Mouse (Mus musculus) kidney, postnatal 0 days (tissue): ENCODE results near the gene Slc25a48. TPM values are rescaled to one million over a fixed set of nuclear protein-coding genes. Genes with fewer than 3 reads are reported as not detected.

Source experiments
- ATAC-seq: fragments of 200-750 bp; cut with Nextera tagmentation; replicated peaks from 2 replicates; pipeline ENCODE4 v1.8.0; 2017; ENCODE audit warnings: low read depth, moderate number of reproducible peaks, moderate TSS enrichment, moderate library complexity; ENCODE audit not compliant: low FRiP score
- DNase-seq: peaks from one replicate; pipeline ENCODE4 v3.0.0-alpha.2; 2016; ENCODE audit warnings: low spot score
- H3K27ac ChIP-seq: fragments of 300-500 bp; sonication (generic); 2 replicates; pipeline ENCODE4 v1.5.1; 2014; ENCODE audit warnings: mild to moderate bottlenecking
- H3K27me3 ChIP-seq: fragments of 300-500 bp; sonication (generic); 2 replicates; pipeline ENCODE4 v1.6.1; 2014; ENCODE audit warnings: low read length, mixed read lengths; ENCODE audit not compliant: insufficient read depth
- H3K36me3 ChIP-seq: fragments of 300-500 bp; sonication (generic); 2 replicates; pipeline ENCODE4 v1.6.1; 2014; ENCODE audit warnings: low read length, mixed read lengths; ENCODE audit not compliant: insufficient read depth
- H3K4me1 ChIP-seq: fragments of 300-500 bp; sonication (generic); replicated peaks from 2 replicates; pipeline ENCODE4 v1.6.1; 2014; ENCODE audit warnings: antibody characterized with exemption, low read length, mixed read lengths; ENCODE audit not compliant: insufficient read depth
- H3K4me2 ChIP-seq: fragments of 300-500 bp; sonication (generic); 2 replicates; pipeline ENCODE4 v1.6.1; 2014; ENCODE audit warnings: mild to moderate bottlenecking, low read length, moderate library complexity, mixed read lengths
- H3K4me3 ChIP-seq: fragments of 300-500 bp; sonication (generic); replicated peaks from 2 replicates; pipeline ENCODE4 v1.5.1; 2014; ENCODE audit warnings: low read depth, low read length
- H3K9ac ChIP-seq: fragments of 300-500 bp; sonication (generic); 2 replicates; pipeline ENCODE4 v1.6.1; 2014; ENCODE audit warnings: low read depth, low read length
- H3K9me3 ChIP-seq: fragments of 300-500 bp; sonication (generic); replicated peaks from 2 replicates; pipeline ENCODE4 v1.6.1; 2016; ENCODE audit warnings: low read length, inconsistent platforms, mixed read lengths
- CTCF ChIP-seq: IDR thresholded peaks from 2 replicates; pipeline ENCODE4 v1.5.1; 2016; ENCODE audit warnings: antibody characterized with exemption, low read depth, mild to moderate bottlenecking, moderate library complexity
- WGBS: fragments of 180-500 bp; shearing (Covaris S2); extraction: QIAGEN DNeasy Blood & Tissue Kit; methylation state at CpG from one replicate; pipeline ENCODE4 v1.1.7; 2014; 5-methylcytosine and 5-hydroxymethylcytosine counted together
- polyA plus RNA-seq: library from polyadenylated mRNA; unstranded; fragments of >200 nt; fragmentation: Nextera tagmentation; extraction: Ambion mirVana; gene quantifications from 2 replicates; pipeline ENCODE4 v1.2.1, GENCODE M21; 2015

The Slc25a48 gene
- polyA plus RNA-seq, 1 experiment from 2014 or later, result 0.79 TPM

DNA sequence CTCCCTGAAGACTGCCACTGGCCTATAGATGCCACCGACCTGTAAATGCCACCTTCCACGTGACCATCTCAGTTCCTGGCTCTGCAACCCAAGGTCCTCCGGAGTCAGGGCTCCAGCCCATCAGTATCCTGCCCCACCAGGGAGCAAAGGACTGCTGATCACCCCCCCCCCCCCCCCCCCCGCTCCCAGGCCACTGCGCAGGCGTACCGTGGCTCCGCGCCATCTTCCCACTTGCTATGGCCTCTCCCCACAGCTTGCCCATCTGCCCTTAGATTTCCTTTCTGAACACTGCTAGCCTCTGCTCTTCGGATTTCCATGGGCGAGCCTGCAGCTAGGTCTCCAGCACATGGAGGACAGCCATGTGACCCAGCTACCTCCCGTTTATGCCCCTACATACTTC lies 5.7 kb upstream of the Slc25a48 start:
- no peak overlapping the region for H3K27ac ChIP-seq
- no peaks in the 10 kb centered on the region for H3K4me1 ChIP-seq
- H3K9ac ChIP-seq, result no peak overlapping the region
- no peak overlapping the region for H3K4me3 ChIP-seq
- no peak for ATAC-seq
- H3K4me2 ChIP-seq, result no peak overlapping the region
- DNase-seq, result no peak
- no peaks in the 10 kb centered on the region for H3K36me3 ChIP-seq
- WGBS, result 89% methylated on average over 12 of the region's 12 CpGs
- no peaks in the 10 kb centered on the region for H3K9me3 ChIP-seq
- H3K27me3 ChIP-seq, result peaks cover 6% of the 10 kb centered on the region; the same call in 1 of the 2 replicates
- TF ChIP-seq CTCF, result no peak

DNA sequence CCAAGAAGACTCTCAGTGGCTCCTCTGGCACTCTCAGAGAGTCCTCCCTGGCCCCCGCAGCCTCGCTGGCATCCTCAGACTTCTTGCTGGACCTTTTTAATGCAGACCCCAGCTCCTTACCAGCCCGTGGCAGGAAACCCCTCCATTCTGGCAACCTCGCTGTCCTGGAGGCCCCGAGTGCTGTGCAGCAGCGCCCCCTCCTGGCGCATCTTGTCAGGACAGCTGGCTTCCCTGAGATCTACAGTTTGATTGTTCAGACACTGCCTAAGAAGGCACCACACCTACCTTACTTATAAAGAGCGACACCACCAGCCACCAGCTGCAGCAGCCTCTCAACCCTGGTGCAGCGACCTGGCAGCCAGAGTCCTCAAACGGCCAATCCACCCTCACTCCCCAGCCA lies 4.7 kb upstream of the Slc25a48 start:
- peak; percentile 83 for TF ChIP-seq CTCF
- Histone ChIP-seq H3K36me3 (no peaks in the 10 kb centered on the region), H3K27me3 (peaks cover 14% of the 10 kb centered on the region), H3K9me3 (no peaks in the 10 kb centered on the region), H3K4me1 (0 out of 2 replicates have a peak, but pooled peaks cover 5% of the 10 kb centered on the region), H3K27ac (no peak overlapping the region), H3K4me2 (no peak overlapping the region), H3K9ac (no peak overlapping the region), H3K4me3 (no peak overlapping the region)
- DNase-seq (peak; percentile 76), ATAC-seq (no peak)
- 16% methylated on average over 10 of the region's 10 CpGs for WGBS

DNA sequence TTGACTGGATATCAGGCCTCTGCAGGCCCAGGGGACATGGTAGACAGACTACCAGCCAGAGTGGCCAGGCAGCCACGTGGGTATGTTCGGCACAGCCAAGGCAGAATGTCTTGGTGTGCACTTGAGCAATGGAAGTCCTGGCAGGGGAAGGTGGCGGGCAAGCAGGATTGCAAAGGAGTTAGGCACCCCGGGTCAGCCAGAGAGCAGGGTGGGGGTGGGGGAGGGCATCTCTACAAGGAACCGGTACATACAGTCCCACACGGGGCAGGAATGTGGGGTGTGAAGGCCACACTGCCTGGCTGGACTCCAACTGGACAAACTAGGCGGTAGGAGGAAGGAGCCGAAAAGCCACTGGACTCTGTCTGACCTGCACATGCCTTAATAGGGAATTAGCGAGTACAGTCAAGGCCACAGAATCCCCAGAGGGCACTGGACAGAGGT lies 3.8 kb upstream of the Slc25a48 start:
- H3K9ac ChIP-seq, result no peak overlapping the region
- 60% methylated on average over 9 of the region's 9 CpGs for WGBS
- H3K27me3 ChIP-seq, result peaks cover 18% of the 10 kb centered on the region
- TF ChIP-seq CTCF, result no peak
- H3K27ac ChIP-seq, result no peak overlapping the region
- ATAC-seq (peak; percentile 47), DNase-seq (peak; percentile 25)
- no peaks in the 10 kb centered on the region for H3K9me3 ChIP-seq
- no peak overlapping the region for H3K4me3 ChIP-seq
- H3K36me3 ChIP-seq, result no peaks in the 10 kb centered on the region
- 0 out of 2 replicates have a peak, but pooled peaks cover 11% of the 10 kb centered on the region for H3K4me1 ChIP-seq
- H3K4me2 ChIP-seq, result no peak overlapping the region

DNA sequence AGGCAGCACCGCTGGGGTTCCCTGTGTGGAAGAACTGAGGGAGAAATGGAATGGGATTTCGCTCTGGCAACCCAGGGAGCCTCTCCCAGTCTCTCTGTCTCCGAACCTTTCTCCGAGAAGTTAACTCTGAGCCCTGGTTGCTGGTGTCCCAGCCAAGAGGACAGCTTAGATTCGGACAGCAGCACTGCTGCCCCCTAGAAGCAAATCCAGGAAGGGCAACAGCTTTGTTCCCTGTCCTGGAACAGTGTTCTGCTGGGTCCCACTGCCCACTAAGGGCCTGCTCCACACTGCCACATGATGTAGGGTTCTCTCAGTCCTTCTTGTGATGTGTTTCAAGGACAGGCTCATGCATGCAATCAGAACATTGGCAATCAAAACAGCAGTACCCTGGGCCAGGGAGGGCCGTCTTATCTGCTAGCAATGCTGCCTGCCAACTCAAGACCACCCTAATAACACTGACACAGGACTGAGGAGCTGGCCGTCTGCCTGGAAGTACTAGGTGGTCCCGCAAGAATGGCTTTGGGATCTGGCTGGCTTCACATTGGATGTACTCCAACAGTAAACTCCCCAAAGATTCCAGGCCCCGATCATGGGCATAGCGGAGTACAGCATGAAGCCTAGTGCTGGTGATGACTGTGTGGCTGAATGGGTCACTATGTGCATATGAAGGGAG lies 2.4 kb upstream of the Slc25a48 start:
- Histone ChIP-seq H3K9me3 (no peaks in the 10 kb centered on the region), H3K9ac (no peak overlapping the region), H3K27me3 (peaks cover 27% of the 10 kb centered on the region), H3K27ac (no peak overlapping the region), H3K4me2 (no peak overlapping the region), H3K4me3 (no peak overlapping the region), H3K36me3 (no peaks in the 10 kb centered on the region), H3K4me1 (0 out of 2 replicates have a peak, but pooled peaks cover 11% of the 10 kb centered on the region)
- no peak for DNase-seq
- no peak for ATAC-seq
- WGBS, result 71% methylated on average over 10 of the region's 10 CpGs
- peak; percentile 27; the same call in 1 of the 2 replicates for TF ChIP-seq CTCF

DNA sequence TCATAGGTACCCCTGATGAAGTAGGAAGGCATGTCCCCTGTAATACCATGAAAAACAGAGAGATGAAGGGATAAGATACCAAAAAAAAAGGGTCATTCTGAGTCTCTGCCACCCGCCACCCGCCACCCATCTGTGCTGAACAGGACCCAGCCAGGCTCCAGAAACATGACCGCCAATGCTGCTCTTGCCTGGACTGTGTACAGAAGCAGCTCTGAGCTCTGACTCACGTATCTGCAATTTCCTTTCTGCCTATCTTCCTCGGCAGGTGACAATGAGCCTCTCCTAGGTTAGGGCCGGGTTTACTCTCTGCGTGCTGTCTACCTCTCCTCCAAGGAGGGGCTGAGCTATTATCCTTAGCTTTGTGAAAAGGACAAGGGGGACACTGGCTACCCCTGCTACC lies 5.3 kb downstream of the Slc25a48 start:
- Histone ChIP-seq H3K4me1 (0 out of 2 replicates have a peak, but pooled peaks cover 6% of the 10 kb centered on the region), H3K27me3 (peaks cover 14% of the 10 kb centered on the region), H3K4me2 (no peak overlapping the region), H3K4me3 (no peak overlapping the region), H3K27ac (no peak overlapping the region), H3K36me3 (no peaks in the 10 kb centered on the region), H3K9ac (no peak overlapping the region), H3K9me3 (no peaks in the 10 kb centered on the region)
- 71% methylated on average over 7 of the region's 7 CpGs for WGBS
- ATAC-seq (no peak), DNase-seq (no peak)
- no peak for TF ChIP-seq CTCF

DNA sequence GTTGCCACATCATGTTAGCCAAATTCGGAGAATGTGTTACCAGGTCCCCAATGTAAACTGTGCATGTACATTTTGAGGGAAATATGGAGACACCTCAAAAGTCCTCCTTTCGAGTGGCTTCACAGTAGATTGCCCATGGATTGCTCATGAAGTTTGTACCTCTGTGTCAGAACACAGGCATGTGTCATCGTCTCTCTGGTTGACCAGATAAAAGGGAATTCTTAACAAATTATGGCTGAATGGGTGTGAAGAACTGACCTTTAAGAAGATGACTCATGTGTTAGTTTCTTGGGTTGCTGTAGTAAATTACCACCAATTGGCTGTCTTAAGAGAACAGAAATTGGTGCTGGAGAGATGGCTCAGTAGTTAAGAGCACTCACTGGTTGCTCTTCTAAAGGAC lies 6.0 kb downstream of the Slc25a48 start:
- ATAC-seq, result no peak
- 79% methylated on average over 3 of the region's 3 CpGs for WGBS
- no peak overlapping the region for H3K9ac ChIP-seq
- no peaks in the 10 kb centered on the region for H3K4me1 ChIP-seq
- H3K4me3 ChIP-seq, result no peak overlapping the region
- TF ChIP-seq CTCF, result no peak
- H3K4me2 ChIP-seq, result no peak overlapping the region
- peaks cover 11% of the 10 kb centered on the region for H3K27me3 ChIP-seq
- H3K27ac ChIP-seq, result no peak overlapping the region
- DNase-seq, result no peak
- H3K36me3 ChIP-seq, result no peaks in the 10 kb centered on the region
- H3K9me3 ChIP-seq, result no peaks in the 10 kb centered on the region

DNA sequence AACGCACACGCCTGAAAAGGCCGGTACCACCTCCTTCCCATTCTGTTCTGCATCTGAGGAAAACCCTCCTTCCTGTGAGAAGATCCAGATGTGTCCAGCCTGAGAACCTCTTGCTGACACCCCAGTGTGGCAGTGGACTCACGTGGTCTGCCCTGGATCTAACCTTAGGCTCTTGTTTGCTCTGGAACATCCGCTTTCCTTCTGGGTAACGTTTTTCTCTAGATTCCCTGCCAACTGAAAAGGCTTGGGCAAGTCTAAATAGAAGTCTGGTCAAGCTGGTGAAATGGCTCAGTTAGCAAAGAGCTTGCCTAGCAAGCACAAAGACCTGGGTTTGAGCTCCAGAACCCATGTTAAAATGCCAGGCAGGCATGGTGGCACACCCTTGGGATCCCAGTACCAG lies 6.8 kb downstream of the Slc25a48 start:
- ATAC-seq, result no peak

More for the DNA sequence above, 6.8 kb downstream of the Slc25a48 start:
- Histone ChIP-seq H3K27ac (no peak overlapping the region), H3K4me1 (no peaks in the 10 kb centered on the region), H3K4me2 (no peak overlapping the region), H3K9me3 (no peaks in the 10 kb centered on the region), H3K36me3 (no peaks in the 10 kb centered on the region), H3K9ac (no peak overlapping the region), H3K4me3 (no peak overlapping the region), H3K27me3 (peaks cover 3% of the 10 kb centered on the region; the same call in 1 of the 2 replicates)
- DNase-seq, result no peak
- TF ChIP-seq CTCF, result no peak
- WGBS, result 78% methylated on average over 6 of the region's 6 CpGs
